Mouse (Mus musculus) lung, adult 2 months (tissue): ENCODE results near the gene 4930558K02Rik. TPM values are rescaled to one million over a fixed set of nuclear protein-coding genes. Genes with fewer than 3 reads are reported as not detected.

Experiments used
- DNase-seq: peaks from one replicate; pipeline ENCODE4 v3.0.0; 2022
- H3K4me1 ChIP-seq: fragments of 200-500 bp; 2 replicates; pipeline ENCODE4 v1.6.1; 2011; ENCODE audit warnings: low read length; ENCODE audit not compliant: control insufficient read depth, insufficient read depth
- H3K4me3 ChIP-seq: fragments of 200-500 bp; replicated peaks from 2 replicates; pipeline ENCODE3; 2011; ENCODE audit warnings: low read depth, mild to moderate bottlenecking, control low read depth, low read length; ENCODE audit errors: extremely low read depth
- CTCF ChIP-seq: fragments of 200-500 bp; IDR thresholded peaks from 2 replicates; pipeline ENCODE4 v1.5.1; 2011; ENCODE audit warnings: mild to moderate bottlenecking, low read length, control low read depth; ENCODE audit not compliant: insufficient read depth
- POLR2A ChIP-seq: fragments of 200-500 bp; IDR thresholded peaks from 2 replicates; pipeline ENCODE4 v1.6.1; 2011; ENCODE audit warnings: low read depth, mild to moderate bottlenecking, control low read depth, low read length, borderline replicate concordance; ENCODE audit errors: extremely low read depth
- WGBS: fragments of 180-500 bp; shearing (Covaris S2); methylation state at CpG from one replicate; pipeline ENCODE4 v1.1.7; 2018; 5-methylcytosine and 5-hydroxymethylcytosine counted together
- polyA plus RNA-seq: library from polyadenylated mRNA; depleted of rRNA; stranded (reverse); fragments of >200 nt; gene quantifications from 2 replicates; pipeline ENCODE4 v1.2.3, GENCODE M21; 2012

Gene 4930558K02Rik
- polyA plus RNA-seq, 1 experiment, result not detected

- H3K4me3 ChIP-seq, result no peak overlapping the region
- H3K4me1 ChIP-seq, result no peaks in the 10 kb centered on the region
- 73% methylated on average over 2 of the region's 2 CpGs for WGBS
- no peak for DNase-seq
- TF ChIP-seq CTCF, result no peak
- TF ChIP-seq POLR2A, result no peak
Measured at GRCm38 (mm10) chr1:161927976-161928375, 51.5 kb downstream of the 4930558K02Rik start.

- DNase-seq, result peak; percentile 14
- no peak for TF ChIP-seq CTCF
- TF ChIP-seq POLR2A, result no peak
- no peaks in the 10 kb centered on the region for H3K4me1 ChIP-seq
- WGBS, result 56% methylated on average over 13 of the region's 13 CpGs
- H3K4me3 ChIP-seq, result no peak overlapping the region
Measured at GRCm38 (mm10) chr1:161925281-161925805, 54.1 kb downstream of the 4930558K02Rik start.

GRCm38 (mm10) chr1:161924321-161924720, 55.1 kb downstream of the 4930558K02Rik start:
- DNase-seq, result no peak
- TF ChIP-seq CTCF (no peak), POLR2A (no peak)
- WGBS, result 85% methylated on average over 3 of the region's 3 CpGs
- H3K4me3 ChIP-seq, result no peak overlapping the region
- no peaks in the 10 kb centered on the region for H3K4me1 ChIP-seq

- TF ChIP-seq POLR2A (no peak), CTCF (no peak)
- Histone ChIP-seq H3K4me3 (no peak overlapping the region), H3K4me1 (no peaks in the 10 kb centered on the region)
- WGBS, result 83% methylated on average over 6 of the region's 6 CpGs
- no peak for DNase-seq
Measured at GRCm38 (mm10) chr1:161921928-161922327, 57.5 kb downstream of the 4930558K02Rik start.

DNA sequence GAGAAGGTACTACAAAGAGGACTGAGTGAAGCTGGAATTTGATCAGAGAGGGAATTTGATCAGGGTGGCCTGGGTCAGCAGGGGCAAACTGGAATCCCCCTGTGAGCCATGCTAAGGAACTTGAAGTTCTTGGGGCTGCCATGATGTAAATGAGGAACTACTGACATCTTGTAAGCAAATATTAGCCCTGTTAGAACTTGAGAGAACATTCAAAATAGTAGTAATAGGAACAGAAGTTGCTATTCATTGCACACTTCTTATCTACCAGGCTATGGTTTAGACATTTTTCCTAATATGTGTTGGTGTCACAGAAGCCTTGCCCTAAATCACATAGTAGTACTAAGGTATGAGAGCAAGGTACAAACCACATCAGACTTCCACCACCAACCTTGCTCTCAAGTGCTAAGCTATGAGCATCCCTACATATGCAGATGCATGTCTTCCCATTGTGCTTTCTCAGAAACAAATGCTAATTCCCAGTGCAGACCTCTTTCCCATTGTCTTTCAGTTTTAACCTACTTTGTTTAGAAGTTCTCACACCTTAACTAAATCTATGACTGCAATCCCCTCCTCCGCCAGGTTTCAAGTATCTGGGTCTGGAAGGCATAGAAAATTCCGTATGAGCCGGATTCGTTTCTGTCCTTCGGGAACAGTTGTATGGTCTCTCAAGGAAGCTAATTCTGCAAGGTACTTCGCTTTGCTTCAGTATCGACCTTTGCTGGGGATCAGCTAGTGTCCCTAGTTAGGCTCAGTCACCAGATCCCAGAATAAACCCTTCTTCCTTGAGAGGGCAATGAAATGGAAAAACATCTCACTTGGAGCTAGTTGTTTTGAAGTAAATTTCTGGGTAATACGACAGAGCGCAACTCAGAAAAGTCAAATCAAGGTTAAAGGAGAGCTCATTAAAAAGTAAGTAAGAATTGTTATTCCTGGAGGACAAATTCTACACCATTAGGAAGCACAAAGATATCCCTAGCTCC, 58.7 kb downstream of the 4930558K02Rik start:
- Histone ChIP-seq H3K4me1 (no peaks in the 10 kb centered on the region), H3K4me3 (no peak overlapping the region)
- TF ChIP-seq POLR2A (no peak), CTCF (no peak)
- WGBS, result 89% methylated on average over 9 of the region's 9 CpGs
- no peak for DNase-seq

- DNase-seq, result no peak
- Histone ChIP-seq H3K4me3 (no peak overlapping the region), H3K4me1 (no peaks in the 10 kb centered on the region)
- TF ChIP-seq CTCF (no peak), POLR2A (no peak)
- WGBS, result 92% methylated on average over 2 of the region's 2 CpGs
Measured at GRCm38 (mm10) chr1:161919594-161919993, 59.8 kb downstream of the 4930558K02Rik start.

- TF ChIP-seq CTCF (no peak), POLR2A (no peak)
- DNase-seq, result no peak
- 61% methylated on average over 7 of the region's 7 CpGs for WGBS
- Histone ChIP-seq H3K4me3 (no peak overlapping the region), H3K4me1 (no peaks in the 10 kb centered on the region)
Measured at GRCm38 (mm10) chr1:161918682-161919372, 60.6 kb downstream of the 4930558K02Rik start.

GRCm38 (mm10) chr1:161917940-161918484, 61.4 kb downstream of the 4930558K02Rik start:
- no peak for DNase-seq
- TF ChIP-seq CTCF (no peak), POLR2A (no peak)
- no peak overlapping the region for H3K4me3 ChIP-seq
- H3K4me1 ChIP-seq, result no peaks in the 10 kb centered on the region
- 91% methylated on average over 3 of the region's 3 CpGs for WGBS

DNA sequence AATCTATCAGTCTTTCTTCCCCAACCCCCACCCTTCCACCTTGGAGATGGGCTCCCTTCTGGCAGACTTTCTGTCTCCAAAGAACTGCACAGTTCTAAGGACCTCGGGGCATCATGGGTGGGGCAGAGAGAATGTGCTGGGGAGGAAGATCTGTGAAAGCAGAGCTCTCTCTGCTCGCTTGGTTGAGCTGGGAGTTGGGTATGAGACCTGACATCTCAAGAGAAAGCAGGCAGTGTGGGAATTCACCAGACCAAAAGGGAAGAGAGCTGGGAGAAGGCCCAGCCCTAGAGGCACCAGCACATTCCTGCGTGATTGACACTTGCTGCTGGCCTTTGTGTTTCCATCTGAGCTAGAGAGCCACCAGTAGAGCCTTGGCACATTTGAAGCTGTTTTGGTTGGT, 63.4 kb downstream of the 4930558K02Rik start:
- Histone ChIP-seq H3K4me3 (no peak overlapping the region), H3K4me1 (no peaks in the 10 kb centered on the region)
- TF ChIP-seq CTCF, result no peak
- no peak for TF ChIP-seq POLR2A
- no peak for DNase-seq
- 74% methylated on average over 3 of the region's 3 CpGs for WGBS

DNA sequence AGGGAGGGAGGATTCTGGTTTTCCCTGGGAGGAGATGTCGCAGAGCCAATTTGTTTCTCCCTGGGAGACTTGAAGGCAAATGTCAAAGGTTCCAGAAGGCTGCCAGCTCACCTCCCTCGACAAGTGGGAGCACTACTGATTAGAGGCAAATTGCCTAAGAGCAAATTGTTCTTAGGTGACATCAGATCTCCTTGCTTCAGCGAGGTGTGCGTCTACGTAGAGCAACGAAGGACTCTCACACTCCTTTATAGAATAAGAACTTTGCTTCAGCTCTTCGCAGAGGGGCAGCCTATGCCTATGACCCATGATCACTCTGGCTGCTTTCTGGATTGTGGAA, 65.8 kb downstream of the 4930558K02Rik start:
- TF ChIP-seq CTCF, result no peak
- H3K4me3 ChIP-seq, result no peak overlapping the region
- no peaks in the 10 kb centered on the region for H3K4me1 ChIP-seq
- DNase-seq, result peak; percentile 32
- WGBS, result 58% methylated on average over 7 of the region's 7 CpGs
